Mouse (Mus musculus) bone marrow macrophage, adult 2 months (primary cell): ENCODE data around the gene Meaf6. TPM values are rescaled to one million over a fixed set of nuclear protein-coding genes. Genes with fewer than 3 reads are reported as not detected.

Source experiments
- H3K27ac ChIP-seq: 2 replicates; pipeline ENCODE4 v1.5.1; 2012; ENCODE audit warnings: low read depth, low read length; ENCODE audit not compliant: insufficient read depth
- H3K4me1 ChIP-seq: 2 replicates; pipeline ENCODE4 v1.6.1; 2012; ENCODE audit warnings: low read length; ENCODE audit not compliant: control insufficient read depth, insufficient read depth
- H3K4me3 ChIP-seq: 2 replicates; pipeline ENCODE4 v1.5.1; 2012; ENCODE audit warnings: mild to moderate bottlenecking, low read length, moderate library complexity; ENCODE audit not compliant: insufficient read depth
- CTCF ChIP-seq: IDR thresholded peaks from 2 replicates; pipeline ENCODE4 v1.5.1; 2012; ENCODE audit warnings: low read depth, mild to moderate bottlenecking, low read length, moderate library complexity
- POLR2A ChIP-seq: IDR thresholded peaks from 2 replicates; pipeline ENCODE4 v1.6.1; 2012; ENCODE audit warnings: mild to moderate bottlenecking, low read depth, low read length, borderline replicate concordance
- polyA plus RNA-seq: library from polyadenylated mRNA; stranded (reverse); fragments of >200 nt; gene quantifications from 2 replicates; pipeline ENCODE4 v1.2.4, GENCODE M21; 2012; ENCODE audit not compliant: missing spikeins, insufficient read depth, insufficient read length

Meaf6 gene
- polyA plus RNA-seq, 1 experiment: 32.4 TPM

- H3K27ac ChIP-seq: peak within 1 kb of the TSS; percentile 28
Observed at GRCm38 (mm10) chr4:125066490-125067370, 18.2 kb upstream of the Meaf6 start, which contains the start of gene Snip1. Gene Snip1 (plus strand): TSS chr4:125066672.

GRCm38 (mm10) chr4:125077700-125078099 is 7.2 kb upstream of the Meaf6 start:
- Histone ChIP-seq H3K4me3 (no peak overlapping the region), H3K27ac (no peak overlapping the region), H3K4me1 (no peaks in the 10 kb centered on the region)
- no peak for TF ChIP-seq POLR2A
- TF ChIP-seq CTCF: no peak

More at GRCm38 (mm10) chr4:125066490-125067370, 18.2 kb upstream of the Meaf6 start, which contains the start of gene Snip1:
- TF ChIP-seq POLR2A (peak; percentile 65; the same call in 1 of the 2 replicates), CTCF (no peak)
- Histone ChIP-seq H3K4me3 (peak within 1 kb of the TSS; percentile 91), H3K4me1 (peaks cover 10% of the 10 kb centered on the region; the same call in 1 of the 2 replicates)

- no peak overlapping the region for H3K4me3 ChIP-seq
- no peak overlapping the region for H3K27ac ChIP-seq
- H3K4me1 ChIP-seq: no peaks in the 10 kb centered on the region
- TF ChIP-seq CTCF (no peak), POLR2A (no peak)
Observed at GRCm38 (mm10) chr4:125078698-125079097, 6.2 kb upstream of the Meaf6 start.

- TF ChIP-seq POLR2A (no peak), CTCF (no peak)
- peak overlapping the region; percentile 93 for H3K4me3 ChIP-seq
- peaks cover 2% of the 10 kb centered on the region for H3K4me1 ChIP-seq
- peak overlapping the region; percentile 83 for H3K27ac ChIP-seq
Observed at GRCm38 (mm10) chr4:125085346-125085841, 460 bp downstream of the Meaf6 start.

GRCm38 (mm10) chr4:125093031-125093430 is 8.1 kb downstream of the Meaf6 start:
- Histone ChIP-seq H3K4me1 (peaks cover 4% of the 10 kb centered on the region), H3K4me3 (no peak overlapping the region), H3K27ac (no peak overlapping the region)
- TF ChIP-seq POLR2A: no peak
- no peak for TF ChIP-seq CTCF

- no peak for TF ChIP-seq CTCF
- TF ChIP-seq POLR2A: no peak
- H3K4me1 ChIP-seq: peaks cover 6% of the 10 kb centered on the region
- no peak overlapping the region for H3K27ac ChIP-seq
- no peak overlapping the region for H3K4me3 ChIP-seq
Observed at GRCm38 (mm10) chr4:125096066-125096465, 11.1 kb downstream of the Meaf6 start.

- Histone ChIP-seq H3K4me1 (peaks cover 6% of the 10 kb centered on the region), H3K27ac (no peak overlapping the region), H3K4me3 (no peak overlapping the region)
- TF ChIP-seq POLR2A: no peak
- no peak for TF ChIP-seq CTCF
Observed at GRCm38 (mm10) chr4:125097412-125097811, 12.5 kb downstream of the Meaf6 start.

- no peak overlapping the region for H3K4me3 ChIP-seq
- peaks cover 6% of the 10 kb centered on the region for H3K4me1 ChIP-seq
- TF ChIP-seq CTCF (peak; percentile 81), POLR2A (no peak)
- no peak overlapping the region for H3K27ac ChIP-seq
Observed at GRCm38 (mm10) chr4:125099458-125099857, 14.5 kb downstream of the Meaf6 start.

GRCm38 (mm10) chr4:125101334-125101733 is 16.4 kb downstream of the Meaf6 start:
- Histone ChIP-seq H3K4me1 (peaks cover 6% of the 10 kb centered on the region), H3K27ac (no peak overlapping the region), H3K4me3 (no peak overlapping the region)
- TF ChIP-seq POLR2A (no peak), CTCF (no peak)

- H3K27ac ChIP-seq: no peak overlapping the region
- TF ChIP-seq POLR2A (no peak), CTCF (no peak)
- no peak overlapping the region for H3K4me3 ChIP-seq
- H3K4me1 ChIP-seq: no peaks in the 10 kb centered on the region
Observed at GRCm38 (mm10) chr4:125105354-125105753, 20.4 kb downstream of the Meaf6 start.
